Mouse (Mus musculus): ENCODE results near the gene Ctxn2. TPM values are rescaled to one million over a fixed set of nuclear protein-coding genes. Genes with fewer than 3 reads are reported as not detected.

Ctxn2 gene
- total RNA-seq, 2 experiments from 2014 or later, result not detected

DNA sequence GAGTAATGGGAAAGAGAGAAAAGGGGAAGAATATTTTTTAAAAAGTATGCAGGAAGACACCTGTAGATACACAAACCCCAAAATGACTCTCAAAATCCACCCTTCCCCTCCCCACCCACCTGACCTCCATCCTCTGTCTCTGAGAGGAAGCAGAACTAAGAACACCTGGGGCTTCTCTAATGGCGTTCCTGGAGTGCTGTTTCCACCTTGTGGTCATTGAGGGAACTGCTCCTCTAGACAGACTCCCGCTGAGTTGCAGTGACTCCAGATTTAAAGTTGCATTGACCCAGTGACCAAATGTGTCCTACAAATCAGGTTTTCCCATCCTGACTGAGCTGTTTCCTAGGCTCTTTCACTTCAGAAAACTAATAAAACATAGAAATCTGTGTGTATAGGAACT is 52.7 kb downstream of the Ctxn2 start:
- peak; percentile 53 to 54 for DNase-seq
- intact Hi-C loops (cut with DNase I), result loop anchor here (1.0 to 10.0 kb wide), 5 partner anchors 132 to 1874 kb away; no protein-coding TSS in a partner anchor

DNA sequence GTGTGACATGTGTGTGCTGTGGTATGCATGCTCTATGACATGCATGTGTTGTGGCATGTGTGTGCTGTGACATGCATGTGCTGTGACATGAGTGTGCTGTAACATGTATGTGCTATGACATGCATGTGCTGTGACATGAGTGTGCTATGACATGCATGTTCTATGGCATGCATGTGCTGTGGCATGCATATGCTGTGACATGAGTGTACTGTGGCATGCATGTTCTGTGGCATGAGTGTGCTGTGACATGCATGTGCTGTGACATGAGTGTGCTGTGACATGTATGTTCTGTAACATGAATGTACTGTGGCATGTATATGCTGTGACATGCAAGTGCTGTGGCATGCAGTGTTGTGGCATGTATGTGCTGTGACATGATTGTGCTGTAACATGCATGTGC is 56.4 kb downstream of the Ctxn2 start:
- DNase-seq, result no peak
- intact Hi-C loops (cut with DNase I), result no loop called here

- intact Hi-C loops (cut with DNase I), result no loop called here
- no peak for DNase-seq
Observed at GRCm38 (mm10) chr2:125196771-125197170, 60.3 kb downstream of the Ctxn2 start.

Other genes with a start within 250 kb of the Ctxn2 start
- gene Slc24a5, start 68.6 kb upstream of the Ctxn2 start, total RNA-seq (2021), result under 1 TPM; 0.64 to 0.89 TPM
- 1 to 10 TPM; 6.0 to 6.9 TPM for gene Myef2, start 13.0 kb upstream of the Ctxn2 start, total RNA-seq (2021)
- gene Slc12a1, start 15.8 kb downstream of the Ctxn2 start, total RNA-seq (2021), result not detected
- gene Dut, start 110.5 kb downstream of the Ctxn2 start, total RNA-seq (2021), result 10 to 100 TPM; 25.7 to 28.3 TPM